Mouse (Mus musculus) kidney, embryonic 16.5 days (tissue): ENCODE data around the gene Tmem170b. TPM values are rescaled to one million over a fixed set of nuclear protein-coding genes. Genes with fewer than 3 reads are reported as not detected.

Source experiments
- ATAC-seq: fragments of 200-750 bp; cut with Nextera tagmentation; 2 replicates; pipeline ENCODE4 v1.8.0; 2017; ENCODE audit warnings: moderate TSS enrichment; ENCODE audit not compliant: low FRiP score, low TSS enrichment
- H3K27ac ChIP-seq: fragments of 300-500 bp; sonication (generic); 2 replicates; pipeline ENCODE4 v1.5.1; 2014; ENCODE audit warnings: low read length
- H3K27me3 ChIP-seq: fragments of 300-500 bp; sonication (generic); 2 replicates; pipeline ENCODE4 v1.6.1; 2014; ENCODE audit warnings: low read length, control low read depth, mixed read lengths; ENCODE audit not compliant: insufficient read depth
- H3K36me3 ChIP-seq: fragments of 300-500 bp; sonication (generic); 2 replicates; pipeline ENCODE4 v1.6.1; 2014; ENCODE audit warnings: low read length, control low read depth, mixed read lengths; ENCODE audit not compliant: insufficient read depth
- H3K4me1 ChIP-seq: fragments of 300-500 bp; sonication (generic); 2 replicates; pipeline ENCODE4 v1.6.1; 2014; ENCODE audit warnings: low read length, control low read depth, mixed read lengths; ENCODE audit not compliant: insufficient read depth
- H3K4me2 ChIP-seq: fragments of 300-500 bp; sonication (generic); replicated peaks from 2 replicates; pipeline ENCODE4 v1.6.1; 2014; ENCODE audit warnings: low read depth, low read length
- H3K4me3 ChIP-seq: fragments of 300-500 bp; sonication (generic); 2 replicates; pipeline ENCODE4 v1.5.1; 2014; ENCODE audit warnings: mild to moderate bottlenecking, low read length
- H3K9ac ChIP-seq: fragments of 300-500 bp; sonication (generic); replicated peaks from 2 replicates; pipeline ENCODE4 v1.6.1; 2014; ENCODE audit warnings: low read length
- H3K9me3 ChIP-seq: fragments of 300-500 bp; sonication (generic); 2 replicates; pipeline ENCODE4 v1.6.1; 2016; ENCODE audit warnings: low read length, control low read depth
- WGBS: fragments of 180-500 bp; shearing (Covaris S2); extraction: QIAGEN DNeasy Blood & Tissue Kit; methylation state at CpG from one replicate; pipeline ENCODE4 v1.1.7; 2014; 5-methylcytosine and 5-hydroxymethylcytosine counted together
- polyA plus RNA-seq: library from polyadenylated mRNA; unstranded; fragments of >200 nt; fragmentation: Nextera tagmentation; extraction: Ambion mirVana; gene quantifications from 2 replicates; pipeline ENCODE4 v1.2.1, GENCODE M21; 2015

The Tmem170b gene
- 9.0 and 10.2 TPM in 2 replicates for polyA plus RNA-seq

DNA sequence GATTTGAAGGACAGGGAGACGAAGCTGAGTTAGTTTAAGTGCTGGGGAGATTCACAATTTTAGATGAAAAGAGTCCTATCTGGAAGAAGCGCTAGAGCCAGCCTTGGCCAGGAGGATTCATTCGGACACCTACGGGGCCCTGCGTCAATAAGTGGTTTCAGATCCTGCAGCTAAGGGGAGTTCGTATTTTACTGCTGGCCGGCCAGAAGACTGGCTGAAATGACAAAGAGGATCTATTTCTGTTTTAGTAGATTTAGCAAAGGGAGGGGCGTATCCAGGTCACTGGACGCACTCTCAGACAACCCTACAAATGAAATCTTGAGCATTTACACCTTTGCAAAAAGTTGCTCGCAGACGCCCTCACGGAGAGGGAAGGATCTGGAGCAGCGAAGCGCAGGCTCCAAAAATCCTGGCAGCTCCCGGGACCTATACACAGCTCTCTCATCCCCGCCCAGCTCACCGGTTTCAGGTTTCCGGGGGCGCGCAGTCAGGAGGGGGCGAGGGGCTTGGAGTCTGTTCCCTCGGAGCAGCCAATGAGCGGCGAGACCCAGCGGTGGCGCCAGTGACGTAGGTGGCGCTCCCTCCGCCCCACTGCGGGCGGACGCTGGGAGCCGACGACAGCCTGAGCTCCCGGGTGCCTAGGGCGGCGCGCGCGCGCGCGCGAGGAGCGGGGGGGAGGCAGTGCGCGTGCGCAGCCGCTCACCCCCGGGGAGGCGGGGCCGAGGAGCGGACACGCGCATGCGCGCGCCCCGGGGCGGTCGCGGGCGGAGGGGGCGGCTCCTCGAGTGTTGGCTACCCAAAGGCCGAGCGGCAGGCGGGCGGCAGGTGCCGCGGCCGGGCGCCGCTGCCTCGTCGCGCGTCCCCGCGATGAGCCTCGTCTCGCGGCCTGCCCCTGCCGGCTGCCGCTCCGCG lies at the start of gene Tmem170b:
TSS of gene Tmem170b (plus strand) at position 809 of the 912 bp plus-strand sequence.
- Histone ChIP-seq H3K27ac (peak within 1 kb of the TSS; percentile 91), H3K36me3 (no peaks in the 10 kb centered on the region), H3K9me3 (no peaks in the 10 kb centered on the region), H3K4me2 (peak within 1 kb of the TSS; percentile 82), H3K4me3 (peak within 1 kb of the TSS; percentile 88), H3K27me3 (no peaks in the 10 kb centered on the region), H3K4me1 (peaks cover 12% of the 10 kb centered on the region), H3K9ac (peak within 1 kb of the TSS; percentile 95)
- peak; percentile 99 for ATAC-seq
- WGBS: under 1% methylated on average over 57 of the region's 87 CpGs

DNA sequence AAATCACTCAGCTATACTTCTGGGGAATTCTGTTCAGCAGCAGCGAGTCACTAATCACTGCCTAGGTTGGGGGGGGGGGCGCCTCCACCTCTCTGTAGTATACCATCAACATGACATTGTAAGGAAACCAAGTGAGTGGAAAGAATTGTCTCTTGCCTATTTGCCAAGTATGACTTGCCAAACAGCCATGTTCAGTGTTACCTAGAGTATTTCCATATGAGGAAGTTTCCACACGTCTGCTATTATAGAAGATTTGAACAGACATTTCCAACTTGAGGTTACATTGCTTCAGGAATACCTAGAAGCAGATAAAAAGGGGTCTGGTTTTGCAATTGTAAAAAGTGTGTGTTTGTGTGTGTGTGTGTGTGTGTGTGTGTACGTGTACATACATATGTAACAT lies 44.7 kb upstream of the Tmem170b start:
- no peaks in the 10 kb centered on the region for H3K36me3 ChIP-seq
- H3K4me1 ChIP-seq: no peaks in the 10 kb centered on the region
- no peak for ATAC-seq
- H3K4me3 ChIP-seq: no peak overlapping the region
- no peaks in the 10 kb centered on the region for H3K9me3 ChIP-seq
- H3K9ac ChIP-seq: no peak overlapping the region
- H3K4me2 ChIP-seq: no peak overlapping the region
- whole genome bisulfite sequencing: 88% methylated on average over 4 of the region's 4 CpGs
- H3K27ac ChIP-seq: no peak overlapping the region
- H3K27me3 ChIP-seq: no peaks in the 10 kb centered on the region

DNA sequence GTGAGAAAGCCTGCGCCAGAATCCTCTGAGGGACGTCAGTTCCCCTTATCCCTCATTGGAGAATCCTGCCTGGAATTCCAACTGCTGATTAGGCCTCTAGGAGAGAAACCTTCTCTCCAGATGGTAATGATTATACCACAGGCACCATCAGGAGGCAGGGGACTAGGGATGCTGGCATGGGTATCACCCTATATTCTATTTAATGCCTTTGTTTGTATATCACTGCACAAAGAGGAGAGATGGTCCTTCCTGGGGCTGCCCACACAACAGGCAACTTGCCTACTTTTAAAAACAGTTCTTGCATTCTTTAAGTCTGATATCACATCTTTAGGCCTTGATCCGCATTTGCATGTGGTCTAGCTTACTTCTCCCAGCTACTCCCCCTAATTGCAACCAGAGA lies 37.3 kb upstream of the Tmem170b start:
- no peaks in the 10 kb centered on the region for H3K4me1 ChIP-seq
- WGBS: 82% methylated on average over 3 of the region's 3 CpGs
- no peaks in the 10 kb centered on the region for H3K27me3 ChIP-seq
- H3K27ac ChIP-seq: no peak overlapping the region
- no peak for ATAC-seq
- no peak overlapping the region for H3K4me2 ChIP-seq
- no peaks in the 10 kb centered on the region for H3K9me3 ChIP-seq
- H3K4me3 ChIP-seq: no peak overlapping the region
- H3K36me3 ChIP-seq: no peaks in the 10 kb centered on the region
- H3K9ac ChIP-seq: no peak overlapping the region

DNA sequence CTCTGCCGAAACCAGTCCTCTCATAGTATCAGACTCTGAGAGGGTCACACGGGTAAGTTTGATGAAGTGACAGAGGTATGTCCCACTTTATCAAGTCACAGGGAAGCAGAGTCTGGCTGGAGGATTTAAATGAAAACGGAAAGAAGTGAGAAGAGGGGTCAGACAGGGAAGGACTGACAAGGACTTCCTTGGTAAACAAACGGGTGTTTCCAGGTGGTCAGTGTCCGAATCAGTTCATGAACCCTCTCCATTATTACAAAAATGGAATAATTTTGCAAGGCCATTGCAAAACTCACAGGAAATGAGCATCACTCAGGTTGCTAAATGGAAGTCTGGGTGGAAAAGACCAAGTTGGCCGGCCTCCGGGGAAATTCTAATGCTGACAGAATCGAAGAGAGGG lies 36.8 kb upstream of the Tmem170b start:
- H3K4me3 ChIP-seq: no peak overlapping the region
- 85% methylated on average over 8 of the region's 8 CpGs for WGBS
- no peaks in the 10 kb centered on the region for H3K27me3 ChIP-seq
- no peak overlapping the region for H3K27ac ChIP-seq
- H3K9ac ChIP-seq: no peak overlapping the region
- H3K9me3 ChIP-seq: no peaks in the 10 kb centered on the region
- H3K36me3 ChIP-seq: no peaks in the 10 kb centered on the region
- H3K4me2 ChIP-seq: no peak overlapping the region
- ATAC-seq: no peak
- no peaks in the 10 kb centered on the region for H3K4me1 ChIP-seq

DNA sequence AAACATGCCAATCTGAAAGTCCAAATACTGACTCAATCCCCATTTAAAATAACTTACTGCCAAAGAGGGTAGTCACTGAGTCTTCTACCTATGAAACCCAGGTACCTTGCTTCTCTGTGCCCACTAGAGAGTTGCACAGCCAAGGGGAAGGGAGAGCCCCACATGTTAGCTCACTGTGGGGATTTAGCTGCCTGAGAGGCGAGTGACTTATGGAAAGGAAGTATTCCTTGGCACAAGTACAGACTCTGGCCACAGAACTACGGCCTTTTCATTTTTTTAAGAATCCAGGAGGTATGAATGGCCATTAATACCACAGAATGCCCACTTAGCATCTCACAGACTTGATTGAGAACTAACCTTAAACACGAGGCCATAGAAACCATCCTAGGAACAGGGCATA lies 35.9 kb upstream of the Tmem170b start:
- H3K9me3 ChIP-seq: no peaks in the 10 kb centered on the region
- H3K9ac ChIP-seq: no peak overlapping the region
- H3K4me1 ChIP-seq: no peaks in the 10 kb centered on the region
- no peak for ATAC-seq
- H3K27ac ChIP-seq: no peak overlapping the region
- H3K4me2 ChIP-seq: no peak overlapping the region
- H3K36me3 ChIP-seq: no peaks in the 10 kb centered on the region
- no peak overlapping the region for H3K4me3 ChIP-seq
- no peaks in the 10 kb centered on the region for H3K27me3 ChIP-seq
- WGBS: 72% methylated on average over 3 of the region's 3 CpGs

DNA sequence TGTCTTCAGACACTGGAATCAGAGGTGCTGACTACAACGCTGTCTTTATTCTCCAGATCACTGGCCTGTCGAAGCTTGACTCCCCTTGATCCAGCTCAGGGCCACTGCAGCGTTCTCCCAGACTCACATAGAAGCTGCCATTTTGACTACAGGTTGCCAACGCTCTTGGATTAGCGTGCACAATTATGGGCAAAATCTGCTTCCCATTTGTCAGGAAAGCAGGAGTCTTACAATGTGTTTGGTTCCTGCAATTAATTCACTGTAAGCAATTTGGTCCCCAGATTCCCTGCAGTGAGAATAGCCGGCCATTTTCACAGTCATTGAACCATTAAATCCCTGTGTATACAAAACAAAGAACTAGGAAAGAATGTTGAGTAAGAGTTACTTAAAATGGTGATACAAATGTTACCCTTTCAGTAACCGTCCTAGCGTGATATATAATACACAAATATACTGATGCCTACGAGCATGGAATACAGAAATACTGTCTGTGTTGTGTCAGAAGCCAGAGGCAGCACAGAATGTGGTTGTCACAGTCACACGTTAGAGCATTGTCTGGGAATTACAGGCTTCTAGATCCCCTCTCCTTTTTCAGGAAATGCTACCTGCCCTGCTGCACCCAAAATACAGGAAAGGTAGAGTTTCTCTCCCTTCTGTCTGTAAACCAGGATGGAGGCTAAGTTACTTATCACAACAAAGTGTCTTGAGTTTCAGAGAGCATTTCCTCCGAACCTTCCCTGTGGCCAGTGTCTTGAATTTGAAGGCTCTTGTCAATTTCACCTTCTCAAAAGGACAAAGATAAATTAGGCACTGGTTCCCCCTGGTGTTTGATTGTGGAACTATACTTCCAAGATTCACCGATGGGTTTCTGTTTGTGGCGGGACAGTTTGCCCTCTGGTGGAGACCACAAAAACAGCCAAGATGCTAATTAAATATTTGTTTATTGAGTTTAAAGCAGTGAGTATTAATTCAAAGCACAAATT lies 34.0 kb upstream of the Tmem170b start:
- H3K9ac ChIP-seq: no peak overlapping the region
- no peak for ATAC-seq
- H3K4me1 ChIP-seq: no peaks in the 10 kb centered on the region
- no peak overlapping the region for H3K4me3 ChIP-seq
- WGBS: 48% methylated on average over 13 of the region's 13 CpGs
- H3K9me3 ChIP-seq: no peaks in the 10 kb centered on the region
- no peaks in the 10 kb centered on the region for H3K36me3 ChIP-seq
- no peak overlapping the region for H3K27ac ChIP-seq
- 0 out of 2 replicates have a peak overlapping the region, but pooled peaks have one; percentile 8 for H3K4me2 ChIP-seq
- no peaks in the 10 kb centered on the region for H3K27me3 ChIP-seq

DNA sequence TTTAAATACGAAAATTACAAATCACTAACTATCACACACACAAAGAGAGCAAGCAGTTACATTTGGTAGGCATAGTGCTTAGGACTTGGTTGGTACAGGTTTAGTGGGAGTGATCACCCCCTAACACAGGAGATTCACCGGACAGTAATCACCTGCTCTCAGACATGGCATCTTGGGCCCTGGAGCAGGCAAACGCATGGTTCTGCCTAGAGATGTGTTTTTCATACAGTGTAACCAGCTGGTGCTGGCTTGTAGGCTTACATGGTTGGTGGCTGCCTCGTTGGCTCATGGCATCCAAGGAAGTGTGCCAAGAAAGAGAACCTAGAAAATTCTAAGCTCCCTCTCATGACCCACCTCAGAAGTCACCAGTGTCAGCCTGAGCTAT lies 33.4 kb upstream of the Tmem170b start:
- H3K9ac ChIP-seq: no peak overlapping the region
- H3K27me3 ChIP-seq: no peaks in the 10 kb centered on the region
- H3K4me3 ChIP-seq: no peak overlapping the region
- no peak overlapping the region for H3K4me2 ChIP-seq
- WGBS: 47% methylated on average over 4 of the region's 4 CpGs
- no peak for ATAC-seq
- no peaks in the 10 kb centered on the region for H3K36me3 ChIP-seq
- no peak overlapping the region for H3K27ac ChIP-seq
- H3K4me1 ChIP-seq: no peaks in the 10 kb centered on the region
- no peaks in the 10 kb centered on the region for H3K9me3 ChIP-seq

DNA sequence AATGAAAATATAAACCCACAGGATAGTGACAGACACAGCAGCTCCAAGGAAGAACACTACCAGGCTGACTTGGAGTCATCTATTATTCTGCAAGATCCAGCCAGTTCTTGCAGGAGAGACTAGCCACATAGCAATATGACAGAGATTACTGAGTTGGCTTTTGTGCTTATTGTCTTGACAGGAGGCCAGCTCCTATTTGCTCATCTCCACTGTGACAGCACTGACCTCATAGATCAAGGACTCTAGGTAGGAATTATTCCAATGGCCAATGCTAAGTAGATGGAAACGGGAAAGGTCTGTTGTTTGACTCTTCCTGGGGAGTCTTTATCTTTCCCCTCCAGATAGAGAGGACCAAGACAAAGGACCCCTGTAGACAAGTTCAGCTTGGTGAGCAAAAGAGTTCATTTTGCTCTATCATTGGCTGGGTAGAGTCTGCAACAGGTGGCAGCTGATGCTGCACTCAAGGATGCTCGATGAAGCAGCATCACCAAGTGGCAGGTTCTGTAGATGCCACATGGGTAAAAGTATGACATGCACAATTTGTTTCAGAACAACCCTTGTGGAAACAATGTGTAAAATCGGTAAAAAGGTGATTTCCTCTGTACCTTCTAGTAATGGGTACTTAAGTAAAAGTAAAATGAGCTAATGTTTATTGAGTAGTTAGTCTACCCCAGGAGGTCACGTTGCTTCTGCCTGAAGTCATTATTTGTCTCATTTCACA lies 32.4 kb upstream of the Tmem170b start:
- Histone ChIP-seq H3K4me2 (no peak overlapping the region), H3K9me3 (no peaks in the 10 kb centered on the region), H3K36me3 (no peaks in the 10 kb centered on the region), H3K9ac (no peak overlapping the region), H3K27ac (no peak overlapping the region), H3K4me3 (no peak overlapping the region), H3K27me3 (no peaks in the 10 kb centered on the region), H3K4me1 (no peaks in the 10 kb centered on the region)
- no peak for ATAC-seq
- WGBS: 37% methylated on average over 4 of the region's 4 CpGs

DNA sequence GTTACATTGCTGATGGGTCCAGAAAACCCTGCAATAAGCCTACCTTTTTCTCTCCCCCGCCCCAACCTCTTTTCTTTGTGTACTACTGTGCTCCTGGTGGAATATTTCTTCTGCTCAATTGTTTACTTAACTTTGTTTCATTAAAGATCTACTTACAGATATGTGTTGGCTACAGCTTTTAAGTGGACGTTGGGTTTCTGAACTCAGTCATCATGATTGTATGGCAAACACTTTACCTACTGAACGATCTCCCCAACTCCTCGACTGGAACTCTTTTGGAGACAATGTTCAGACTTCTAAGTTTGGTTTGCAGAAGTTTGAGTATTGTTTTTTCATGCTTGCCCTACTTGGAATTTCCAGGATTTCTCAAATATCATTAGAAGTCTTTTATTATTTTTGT lies 24.6 kb upstream of the Tmem170b start:
- no peaks in the 10 kb centered on the region for H3K36me3 ChIP-seq
- H3K9me3 ChIP-seq: no peaks in the 10 kb centered on the region
- WGBS: 74% methylated on average over 4 of the region's 4 CpGs
- H3K4me1 ChIP-seq: peaks cover 4% of the 10 kb centered on the region; the same call in 1 of the 2 replicates
- H3K27ac ChIP-seq: no peak overlapping the region
- H3K4me3 ChIP-seq: no peak overlapping the region
- no peak overlapping the region for H3K4me2 ChIP-seq
- no peak for ATAC-seq
- no peak overlapping the region for H3K9ac ChIP-seq
- H3K27me3 ChIP-seq: no peaks in the 10 kb centered on the region
